Mouse (Mus musculus): ENCODE data around the gene Otud7a.

- TF ChIP-seq POLR2A (IDR thresholded peaks at IDR 0.05; ENCODE audit: borderline replicate concordance, extremely low read depth, insufficient read depth, insufficient read length, poor library complexity, severe bottlenecking), result no peak
- no peak for TF ChIP-seq CTCF (IDR thresholded peaks at IDR 0.05; ENCODE audit: borderline replicate concordance, extremely low read depth, insufficient read depth, insufficient read length)
Measured at GRCm38 (mm10) chr7:63462684-63463083, 18.1 kb downstream of the Otud7a start.

Measured in brain, embryonic 14.5 days (tissue).